ENCODE assay signal across 8 mouse cellular contexts in genomic region chrX:95195363-95196103, GRCm38 (mm10). TPM values are rescaled to one million over a fixed set of nuclear protein-coding genes. Genes with fewer than 3 reads are reported as not detected.
A peak's percentile ranks its signal among the peaks of the same experiment; 100 is the strongest.
DNase-seq lines count a peak whose midpoint lies in the region; ATAC-seq lines count a peak whose summit lies in the region.

No protein-coding gene starts in this region.

- 46% methylated on average over 3 of the region's 3 CpGs for WGBS in kidney, embryonic 14.5 days
- WGBS in hindbrain, embryonic 10.5 days, result 52% methylated on average over 3 of the region's 3 CpGs
- 26% methylated on average over 3 of the region's 3 CpGs for WGBS in midbrain, embryonic 15.5 days

- H3K27ac ChIP-seq in kidney, embryonic 14.5 days (ENCODE audit: low read depth, low read length), result no peak overlapping the region
- H3K27ac ChIP-seq in hindbrain, embryonic 10.5 days, result peak overlapping the region; percentile 80; the same call in 1 of the 2 replicates
- H3K27ac ChIP-seq in midbrain, embryonic 15.5 days, result peak overlapping the region; percentile 81

- peak; percentile 46; the same call in 1 of the 2 replicates for ATAC-seq in kidney, embryonic 14.5 days (ENCODE audit: low FRiP score, low TSS enrichment)
- ATAC-seq in midbrain, embryonic 15.5 days (replicated peaks), result peak; percentile 67

- H3K27me3 ChIP-seq in kidney, embryonic 14.5 days (ENCODE audit: control insufficient read depth, insufficient read depth, low read length), result no peaks in the 10 kb centered on the region
- H3K27me3 ChIP-seq in hindbrain, embryonic 10.5 days (ENCODE audit: insufficient read depth, poor library complexity, severe bottlenecking), result peaks cover 28% of the 10 kb centered on the region
- 0 out of 2 replicates have a peak, but pooled peaks cover 3% of the 10 kb centered on the region for H3K27me3 ChIP-seq in midbrain, embryonic 15.5 days (replicated peaks)

- H3K36me3 ChIP-seq in kidney, embryonic 14.5 days (ENCODE audit: control insufficient read depth, insufficient read depth, low read length), result no peaks in the 10 kb centered on the region
- H3K36me3 ChIP-seq in hindbrain, embryonic 10.5 days, result no peaks in the 10 kb centered on the region
- no peaks in the 10 kb centered on the region for H3K36me3 ChIP-seq in midbrain, embryonic 15.5 days (replicated peaks)

- 0 out of 2 replicates have a peak overlapping the region, but pooled peaks have one; percentile 34 for H3K9ac ChIP-seq in kidney, embryonic 14.5 days (ENCODE audit: low read depth, low read length)
- peak overlapping the region; percentile 53 for H3K9ac ChIP-seq in midbrain, embryonic 15.5 days

- no peaks in the 10 kb centered on the region for H3K4me1 ChIP-seq in kidney, embryonic 14.5 days (ENCODE audit: control insufficient read depth, insufficient read depth, low read length)
- H3K4me1 ChIP-seq in hindbrain, embryonic 10.5 days (replicated peaks), result 0 out of 2 replicates have a peak, but pooled peaks cover 6% of the 10 kb centered on the region
- peaks cover 5% of the 10 kb centered on the region; the same call in 1 of the 2 replicates for H3K4me1 ChIP-seq in midbrain, embryonic 15.5 days

- H3K9me3 ChIP-seq in kidney, embryonic 14.5 days (ENCODE audit: control insufficient read depth, low read length), result no peaks in the 10 kb centered on the region
- no peaks in the 10 kb centered on the region for H3K9me3 ChIP-seq in hindbrain, embryonic 10.5 days
- no peaks in the 10 kb centered on the region for H3K9me3 ChIP-seq in midbrain, embryonic 15.5 days

- H3K4me2 ChIP-seq in kidney, embryonic 14.5 days (replicated peaks; ENCODE audit: low read depth, low read length), result peak overlapping the region; percentile 57
- peak overlapping the region; percentile 57 for H3K4me2 ChIP-seq in midbrain, embryonic 15.5 days

- DNase-seq in kidney, postnatal 4 days, result no peak
- peak; percentile 23 for DNase-seq in cerebellum, adult 8-10 months
- peak; percentile 5 for DNase-seq in hindbrain, embryonic 10.5 days (ENCODE audit: low spot score)
- no peak for DNase-seq in yolk sac, embryonic 10.5 days (ENCODE audit: low spot score)
- DNase-seq in adrenal gland, postnatal 4 days (ENCODE audit: low spot score in 2 of 2), result no peak
- no peak for DNase-seq in kidney, postnatal 25 days

- peak overlapping the region; percentile 35 for H3K4me3 ChIP-seq in kidney, embryonic 14.5 days (ENCODE audit: low read length)
- H3K4me3 ChIP-seq in hindbrain, embryonic 10.5 days, result peak overlapping the region; percentile 51
- H3K4me3 ChIP-seq in midbrain, embryonic 15.5 days, result peak overlapping the region; percentile 48

RNA-seq across cellular contexts. Expression of gene Arhgef9, which starts 1.1 kb away (rescaled TPM):
- 12.8 and 13.8 TPM in 2 replicates for polyA plus RNA-seq in kidney, embryonic 14.5 days (2014; fragmentation: Nextera tagmentation; extraction: Ambion mirVana)
- polyA plus RNA-seq in hindbrain, embryonic 10.5 days (2016; fragmentation: Nextera tagmentation; extraction: Ambion mirVana), result 11.8 and 14.3 TPM in 2 replicates
- 47.3 and 50.0 TPM in 2 replicates for polyA plus RNA-seq in midbrain, embryonic 15.5 days (2015; fragmentation: Nextera tagmentation; extraction: Ambion mirVana)
- total RNA-seq in adrenal gland, postnatal 4 days (2021), result 10 to 100 TPM; 18.2 to 20.9 TPM

Comparison
In these comparisons a context has a peak if more than half of its experiments do, and no peak if none do; other contexts are left out.
1. DNase-seq: peak in cerebellum, adult 8-10 months (single experiment) and hindbrain, embryonic 10.5 days (single experiment); none in kidney, postnatal 4 days (0 of 2), yolk sac, embryonic 10.5 days (single experiment), adrenal gland, postnatal 4 days (0 of 2) and kidney, postnatal 25 days (0 of 2).
2. Peak in every context shown above with its lines, with median percentiles within 50 percentile points of each other: H3K4me3 ChIP-seq.